Mouse (Mus musculus) stomach, embryonic 16.5 days (tissue): ENCODE measurements at regions not wholly inside any gene's neighbourhood (a gene's known extent, or its start where the extent isn't known, plus 50 kb on each side); places are given as distances from the start of the nearest gene placed in this dataset.
A peak's percentile ranks its signal among the peaks of the same experiment; 100 is the strongest.

Experiments used
- ATAC-seq: fragments of 200-750 bp; cut with Nextera tagmentation; 2 replicates; pipeline ENCODE4 v1.8.0; 2017; ENCODE audit warnings: moderate number of reproducible peaks, moderate TSS enrichment; ENCODE audit not compliant: insufficient read depth, low FRiP score
- H3K27ac ChIP-seq: fragments of 300-500 bp; sonication (generic); 2 replicates; pipeline ENCODE4 v1.5.1; 2014; ENCODE audit warnings: low read length
- H3K27me3 ChIP-seq: fragments of 300-500 bp; sonication (generic); 2 replicates; pipeline ENCODE4 v1.6.1; 2014; ENCODE audit warnings: low read length, control low read depth, mixed read lengths; ENCODE audit not compliant: control insufficient read depth, insufficient read depth
- H3K36me3 ChIP-seq: fragments of 300-500 bp; sonication (generic); 2 replicates; pipeline ENCODE4 v1.6.1; 2014; ENCODE audit warnings: low read length; ENCODE audit not compliant: control insufficient read depth, insufficient read depth
- H3K4me1 ChIP-seq: fragments of 300-500 bp; sonication (generic); 2 replicates; pipeline ENCODE4 v1.6.1; 2014; ENCODE audit warnings: low read length, control low read depth, mixed read lengths; ENCODE audit not compliant: control insufficient read depth, insufficient read depth
- H3K4me2 ChIP-seq: fragments of 300-500 bp; sonication (generic); 2 replicates; pipeline ENCODE4 v1.6.1; 2014; ENCODE audit warnings: low read depth, low read length, mixed read lengths
- H3K4me3 ChIP-seq: fragments of 300-500 bp; sonication (generic); replicated peaks from 2 replicates; pipeline ENCODE4 v1.5.1; 2014; ENCODE audit warnings: mild to moderate bottlenecking, low read length
- H3K9ac ChIP-seq: fragments of 300-500 bp; sonication (generic); 2 replicates; pipeline ENCODE4 v1.6.1; 2014; ENCODE audit warnings: low read length
- H3K9me3 ChIP-seq: fragments of 300-500 bp; sonication (generic); replicated peaks from 2 replicates; pipeline ENCODE4 v1.6.1; 2016; ENCODE audit warnings: low read length, control low read depth; ENCODE audit not compliant: control insufficient read depth
- WGBS: fragments of 180-500 bp; shearing (Covaris S2); extraction: QIAGEN DNeasy Blood & Tissue Kit; methylation state at CpG from one replicate; pipeline ENCODE4 v1.1.7; 2014; 5-methylcytosine and 5-hydroxymethylcytosine counted together

GRCm38 (mm10) chr3:50900566-50900965 lies 323.7 kb upstream of the Noct start:
- WGBS = 85% methylated on average over 9 of the region's 9 CpGs
- Histone ChIP-seq H3K4me2 (no peak overlapping the region), H3K9ac (no peak overlapping the region), H3K27me3 (no peaks in the 10 kb centered on the region), H3K27ac (no peak overlapping the region), H3K4me3 (no peak overlapping the region), H3K36me3 (no peaks in the 10 kb centered on the region), H3K4me1 (peaks cover 4% of the 10 kb centered on the region), H3K9me3 (no peaks in the 10 kb centered on the region)
- no peak for ATAC-seq

GRCm38 (mm10) chr3:50901321-50901720 lies 322.9 kb upstream of the Noct start:
- no peaks in the 10 kb centered on the region for H3K36me3 ChIP-seq
- peaks cover 5% of the 10 kb centered on the region for H3K4me1 ChIP-seq
- 90% methylated on average over 10 of the region's 10 CpGs for WGBS
- no peaks in the 10 kb centered on the region for H3K27me3 ChIP-seq
- no peak overlapping the region for H3K27ac ChIP-seq
- H3K4me2 ChIP-seq = no peak overlapping the region
- no peak for ATAC-seq
- no peak overlapping the region for H3K9ac ChIP-seq
- H3K9me3 ChIP-seq = no peaks in the 10 kb centered on the region
- no peak overlapping the region for H3K4me3 ChIP-seq

- Histone ChIP-seq H3K36me3 (no peaks in the 10 kb centered on the region), H3K4me1 (peaks cover 5% of the 10 kb centered on the region), H3K9ac (no peak overlapping the region), H3K9me3 (no peaks in the 10 kb centered on the region), H3K4me3 (no peak overlapping the region), H3K27ac (no peak overlapping the region), H3K4me2 (no peak overlapping the region), H3K27me3 (no peaks in the 10 kb centered on the region)
- WGBS = 54% methylated on average over 7 of the region's 7 CpGs
- no peak for ATAC-seq
Observed at GRCm38 (mm10) chr3:50902933-50903332, 321.3 kb upstream of the Noct start.

DNA sequence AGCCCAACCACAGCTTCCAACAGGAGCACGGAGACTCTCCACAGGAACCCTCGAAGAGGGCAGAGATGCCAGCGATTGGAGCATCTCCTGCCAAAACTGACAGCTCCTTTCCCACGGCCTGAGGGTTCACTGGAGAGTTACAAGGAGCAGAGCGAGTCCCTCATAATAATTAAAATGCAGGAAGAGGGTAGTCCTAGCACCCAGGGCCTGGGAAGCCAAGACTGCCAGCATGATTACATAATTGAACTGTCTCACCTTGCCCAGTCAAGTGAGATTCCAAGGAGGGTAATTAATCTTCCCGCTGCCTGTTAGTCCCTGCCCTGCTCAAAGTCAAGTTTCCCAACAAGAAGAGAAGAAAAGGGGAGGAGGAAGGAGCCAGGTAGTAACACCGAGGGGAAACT lies 319.5 kb upstream of the Noct start:
- 38% methylated on average over 7 of the region's 7 CpGs for WGBS
- Histone ChIP-seq H3K9me3 (no peaks in the 10 kb centered on the region), H3K4me2 (peak overlapping the region; percentile 66; the same call in 1 of the 2 replicates), H3K27me3 (no peaks in the 10 kb centered on the region), H3K36me3 (no peaks in the 10 kb centered on the region), H3K4me1 (peaks cover 5% of the 10 kb centered on the region), H3K4me3 (no peak overlapping the region), H3K9ac (0 out of 2 replicates have a peak overlapping the region, but pooled peaks have one; percentile 5), H3K27ac (peak overlapping the region; percentile 92)
- peak; percentile 50 for ATAC-seq

GRCm38 (mm10) chr3:50905274-50905992 lies 318.8 kb upstream of the Noct start:
- Histone ChIP-seq H3K4me3 (peak overlapping the region; percentile 47), H3K9me3 (no peaks in the 10 kb centered on the region), H3K27ac (peak overlapping the region; percentile 92), H3K36me3 (no peaks in the 10 kb centered on the region), H3K27me3 (no peaks in the 10 kb centered on the region), H3K9ac (peak overlapping the region; percentile 61), H3K4me1 (peaks cover 5% of the 10 kb centered on the region), H3K4me2 (peak overlapping the region; percentile 66)
- WGBS = 15% methylated on average over 16 of the region's 16 CpGs
- peak; percentile 80; the same call in 1 of the 2 replicates for ATAC-seq

- H3K4me3 ChIP-seq = peak overlapping the region; percentile 47
- H3K9ac ChIP-seq = peak overlapping the region; percentile 68
- no peaks in the 10 kb centered on the region for H3K9me3 ChIP-seq
- H3K4me2 ChIP-seq = peak overlapping the region; percentile 66
- no peaks in the 10 kb centered on the region for H3K27me3 ChIP-seq
- ATAC-seq = peak; percentile 81; the same call in 1 of the 2 replicates
- H3K27ac ChIP-seq = peak overlapping the region; percentile 92
- H3K4me1 ChIP-seq = peaks cover 5% of the 10 kb centered on the region
- 12% methylated on average over 32 of the region's 32 CpGs for WGBS
- H3K36me3 ChIP-seq = no peaks in the 10 kb centered on the region
Observed at GRCm38 (mm10) chr3:50905993-50906831, 318.0 kb upstream of the Noct start.

GRCm38 (mm10) chr3:50912980-50913518 lies 311.2 kb upstream of the Noct start:
- Histone ChIP-seq H3K9ac (no peak overlapping the region), H3K4me3 (no peak overlapping the region), H3K27me3 (no peaks in the 10 kb centered on the region), H3K27ac (no peak overlapping the region), H3K9me3 (no peaks in the 10 kb centered on the region), H3K4me2 (no peak overlapping the region), H3K4me1 (no peaks in the 10 kb centered on the region), H3K36me3 (no peaks in the 10 kb centered on the region)
- WGBS = 83% methylated on average over 5 of the region's 5 CpGs
- ATAC-seq = no peak

- no peaks in the 10 kb centered on the region for H3K9me3 ChIP-seq
- 71% methylated on average over 14 of the region's 14 CpGs for WGBS
- H3K27ac ChIP-seq = no peak overlapping the region
- no peak overlapping the region for H3K9ac ChIP-seq
- no peak overlapping the region for H3K4me3 ChIP-seq
- ATAC-seq = no peak
- H3K36me3 ChIP-seq = no peaks in the 10 kb centered on the region
- H3K27me3 ChIP-seq = no peaks in the 10 kb centered on the region
- no peaks in the 10 kb centered on the region for H3K4me1 ChIP-seq
- no peak overlapping the region for H3K4me2 ChIP-seq
Observed at GRCm38 (mm10) chr3:50914866-50915365, 309.3 kb upstream of the Noct start.
